Mouse (Mus musculus): Measurements from ENCODE around the gene Btaf1. TPM values are rescaled to one million over a fixed set of nuclear protein-coding genes. Genes with fewer than 3 reads are reported as not detected.

Btaf1 gene
- total RNA-seq, 2 experiments from 2014 or later, result 11.2 to 11.8 TPM

Other genes with a start within 250 kb of the Btaf1 start
- 100 to 1,000 TPM in 1 of 2 experiments, 10 to 100 TPM in 1; 94.9 to 102 TPM for gene Ppp1r3c, start 189.4 kb upstream of the Btaf1 start, total RNA-seq (2021)
- gene Tnks2, start 91.8 kb upstream of the Btaf1 start, total RNA-seq (2021), result 10 to 100 TPM; 73.8 to 79.6 TPM
- 1 to 10 TPM; 1.7 to 2.3 TPM for gene Fgfbp3, start 6.5 kb upstream of the Btaf1 start, total RNA-seq (2021)

Data from heart, postnatal 25 days (tissue).